Mouse (Mus musculus) E14TG2a.4 (cell line): ENCODE data around the gene Cnot3.

Experiments used
- CTCF ChIP-seq: conservative IDR thresholded peaks from 2 replicates; pipeline ENCODE4 v1.5.1; 2014; ENCODE audit warnings: low read length
- POU5F1 ChIP-seq: IDR thresholded peaks from 2 replicates; pipeline ENCODE4 v1.6.1; 2014; ENCODE audit warnings: low read length, borderline replicate concordance

DNA sequence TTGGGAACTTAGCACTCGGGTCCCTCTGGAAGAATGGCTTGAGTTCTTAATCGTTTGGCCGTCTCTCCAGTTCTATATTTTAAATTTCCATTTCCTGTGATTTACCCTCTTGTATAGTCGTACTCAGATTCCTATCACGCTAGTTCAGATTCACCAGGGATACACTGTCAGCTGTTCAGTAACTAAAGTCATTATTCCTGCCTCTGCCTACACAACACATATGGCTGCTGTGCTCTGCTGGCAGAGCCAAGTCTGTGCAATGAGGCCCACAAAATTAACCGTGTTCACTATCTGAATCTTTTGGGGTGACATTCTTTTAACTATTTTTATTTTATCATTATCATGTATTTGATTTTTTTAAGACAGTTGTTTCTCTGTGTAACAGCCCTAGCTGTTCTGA, 53.4 kb downstream of the Cnot3 start:
- TF ChIP-seq CTCF (no peak), POU5F1 (no peak)
